ENCODE assay signal across 12 mouse cellular contexts in the genomic region with DNA sequence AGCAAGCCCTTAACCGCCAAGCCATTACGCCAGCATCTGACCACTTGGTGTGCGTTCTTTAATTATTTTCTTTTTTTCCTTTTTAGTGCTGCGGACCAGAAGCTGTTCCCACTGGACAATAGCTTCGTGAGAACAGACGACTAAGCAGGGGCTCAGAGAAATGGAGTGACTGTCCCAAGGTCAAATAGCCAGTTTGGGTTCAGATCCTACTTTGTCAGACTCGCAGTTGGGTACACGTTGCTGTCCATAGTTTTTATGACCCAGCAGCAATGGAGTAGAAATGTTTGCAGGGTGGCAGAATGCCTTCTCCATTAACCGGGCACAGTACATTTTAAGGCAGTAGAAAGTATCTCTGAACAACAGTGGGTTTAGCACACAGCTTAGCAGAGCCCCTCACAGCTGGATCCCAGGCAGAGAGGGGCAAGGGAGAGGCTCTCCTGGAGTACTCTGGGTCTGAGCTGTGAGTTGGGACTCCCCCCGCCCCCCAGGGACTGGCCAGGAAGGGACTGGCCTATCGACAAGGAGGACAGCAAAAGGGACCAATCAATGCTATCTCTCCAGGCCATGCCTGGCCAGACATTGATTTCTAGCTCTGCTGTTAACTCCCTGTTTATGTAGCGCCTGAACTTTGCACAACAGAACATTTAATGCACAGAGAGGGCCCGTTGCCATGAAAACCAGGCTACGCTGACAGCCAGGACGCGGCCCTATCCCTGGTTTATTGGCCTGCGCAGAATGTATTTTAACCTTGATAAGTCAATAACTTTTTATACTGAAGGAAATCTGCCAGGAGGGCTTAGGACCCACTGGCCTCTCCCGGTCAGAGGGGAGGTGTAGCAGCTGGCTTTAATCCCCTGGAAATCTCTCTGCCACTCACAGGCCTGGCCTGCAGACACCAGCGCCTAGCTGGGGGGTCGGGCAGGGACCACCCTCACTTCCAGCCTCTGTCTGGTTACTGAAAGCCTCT. TPM values are rescaled to one million over a fixed set of nuclear protein-coding genes. Genes with fewer than 3 reads are reported as not detected.
DNase-seq lines count a peak whose midpoint lies in the region; ATAC-seq and TF ChIP-seq lines count a peak whose summit lies in the region.
"Had no signal": no experiment of that assay in that cellular context is flagged by ENCODE, and none has a peak within 500 bp of the region (broad histone marks: within the 10 kb centered on the region; RNA-seq: fewer than 3 reads in every experiment).

No protein-coding gene starts in this region.

- peak; percentile 41 for DNase-seq in adrenal gland, postnatal 10 days
- DNase-seq in adrenal gland, adult 8-10 months = no peak
- no peak for DNase-seq in lung, adult 18-20 months
- peak; percentile 90 for DNase-seq in liver, adult 2 months (ENCODE audit: extremely low read depth, low read depth, low spot score)
- DNase-seq in layer of hippocampus, adult 9-11 months = no peak
- DNase-seq in testis, postnatal 10 days (ENCODE audit: low spot score) = no peak
- DNase-seq: cerebellum, postnatal 25 days; kidney, postnatal 25 days; lung, postnatal 36 days had no signal

- H3K36me3 ChIP-seq in lung, embryonic 16.5 days (ENCODE audit: control insufficient read depth, insufficient read depth, low read length) = no peaks in the 10 kb centered on the region
- no peaks in the 10 kb centered on the region for H3K36me3 ChIP-seq in liver, adult 2 months (ENCODE audit: control insufficient read depth, insufficient read depth, low read length)
- H3K36me3 ChIP-seq in stomach, embryonic 14.5 days (ENCODE audit: control insufficient read depth, insufficient read depth, low read length) = no peaks in the 10 kb centered on the region
- H3K36me3 ChIP-seq: heart, embryonic 15.5 days had no signal

- no peak for TF ChIP-seq CTCF in liver, adult 2 months (IDR thresholded peaks at IDR 0.05; ENCODE audit: low read depth, low read length)

- peak; percentile 76 for ATAC-seq in lung, embryonic 16.5 days (ENCODE audit: low read depth)
- peak; percentile 65 for ATAC-seq in stomach, embryonic 14.5 days (ENCODE audit: insufficient number of reproducible peaks, insufficient read depth, low FRiP score, low read depth)

- WGBS in lung, embryonic 16.5 days = 51% methylated on average over 20 of the region's 20 CpGs
- WGBS in liver, adult 2 months = 29% methylated on average over 20 of the region's 20 CpGs
- 39% methylated on average over 20 of the region's 20 CpGs for WGBS in stomach, embryonic 14.5 days

- peaks cover 3% of the 10 kb centered on the region; the same call in 1 of the 2 replicates for H3K9me3 ChIP-seq in lung, embryonic 16.5 days (ENCODE audit: control insufficient read depth, low read length)
- H3K9me3 ChIP-seq in stomach, embryonic 14.5 days (ENCODE audit: control insufficient read depth, low read depth, low read length) = 0 out of 2 replicates have a peak, but pooled peaks cover 3% of the 10 kb centered on the region

- H3K4me1 ChIP-seq in lung, embryonic 16.5 days (replicated peaks; ENCODE audit: control insufficient read depth, insufficient read depth, low read length) = peaks cover 4% of the 10 kb centered on the region; the same call in 1 of the 2 replicates
- peaks cover 26% of the 10 kb centered on the region for H3K4me1 ChIP-seq in liver, adult 2 months (ENCODE audit: control insufficient read depth, insufficient read depth, low read length)
- H3K4me1 ChIP-seq in stomach, embryonic 14.5 days (ENCODE audit: control insufficient read depth, insufficient read depth, low read length) = peaks cover 13% of the 10 kb centered on the region

- H3K4me3 ChIP-seq in lung, embryonic 16.5 days (ENCODE audit: low read length) = no peak overlapping the region
- H3K4me3 ChIP-seq in liver, adult 2 months (ENCODE audit: insufficient read depth, low read depth, low read length) = no peak overlapping the region
- H3K4me3 ChIP-seq in stomach, embryonic 14.5 days (ENCODE audit: low read depth, low read length) = no peak overlapping the region
- H3K4me3 ChIP-seq: heart, embryonic 15.5 days had no signal

- peak overlapping the region; percentile 67 for H3K27ac ChIP-seq in lung, embryonic 16.5 days (ENCODE audit: low read length)
- peak overlapping the region; percentile 87 for H3K27ac ChIP-seq in liver, adult 2 months (replicated peaks; ENCODE audit: insufficient read depth, low read depth, low read length)
- H3K27ac ChIP-seq in stomach, embryonic 14.5 days (ENCODE audit: low read length) = peak overlapping the region; percentile 63
- H3K27ac ChIP-seq: heart, embryonic 15.5 days had no signal

- no peak for TF ChIP-seq POLR2A in liver, adult 2 months (IDR thresholded peaks at IDR 0.05; ENCODE audit: extremely low read depth, insufficient read depth, low read length)

- no peak overlapping the region for H3K4me2 ChIP-seq in lung, embryonic 16.5 days (ENCODE audit: low read depth, low read length)
- no peak overlapping the region for H3K4me2 ChIP-seq in stomach, embryonic 14.5 days (replicated peaks; ENCODE audit: low read depth, low read length)
- H3K4me2 ChIP-seq: heart, embryonic 15.5 days had no signal

- H3K9ac ChIP-seq in lung, embryonic 16.5 days (ENCODE audit: low read length) = no peak overlapping the region
- H3K9ac ChIP-seq in liver, adult 2 months (ENCODE audit: low read depth, low read length) = peak overlapping the region; percentile 20; the same call in 1 of the 2 replicates
- H3K9ac ChIP-seq in stomach, embryonic 14.5 days (replicated peaks; ENCODE audit: low read depth, low read length) = no peak overlapping the region
- H3K9ac ChIP-seq: heart, embryonic 15.5 days had no signal

- H3K79me2 ChIP-seq in liver, adult 2 months (ENCODE audit: control insufficient read depth, insufficient read depth, low read length) = no peaks in the 10 kb centered on the region

- no peaks in the 10 kb centered on the region for H3K27me3 ChIP-seq in lung, embryonic 16.5 days (ENCODE audit: control insufficient read depth, insufficient read depth, low read depth, low read length)
- no peaks in the 10 kb centered on the region for H3K27me3 ChIP-seq in liver, adult 2 months (ENCODE audit: control insufficient read depth, insufficient read depth, low read length)
- H3K27me3 ChIP-seq in stomach, embryonic 14.5 days (ENCODE audit: control insufficient read depth, insufficient read depth, low read length) = no peaks in the 10 kb centered on the region

RNA-seq across cellular contexts. Expression of a gene that starts 9.8 kb away (rescaled TPM):
- 10 to 100 TPM; 29.5 to 56.8 TPM for total RNA-seq in adrenal gland, postnatal 10 days (2021)
- 10 to 100 TPM; 28.1 to 47.2 (median 33.7) TPM for total RNA-seq in adrenal gland, adult 8-10 months (2022)
- polyA plus RNA-seq in lung, embryonic 16.5 days (2015; fragmentation: Nextera tagmentation; extraction: Ambion mirVana) = 2.2 and 2.3 TPM in 2 replicates
- total RNA-seq in liver, adult 2 months (2014; rRNA removed) = 0.09 and 0.60 TPM in 2 replicates
- polyA plus RNA-seq in liver, adult 2 months (2012; rRNA removed) = 1.2 and 1.4 TPM in 2 replicates
- 2.8 and 2.9 TPM in 2 replicates for polyA plus RNA-seq in stomach, embryonic 14.5 days (2014; fragmentation: Nextera tagmentation; extraction: Ambion mirVana)

Comparison
In these comparisons a context has a peak if more than half of its experiments do, and no peak if none do; other contexts are left out.
1. DNase-seq: peak in adrenal gland, postnatal 10 days (single experiment) and liver, adult 2 months (single experiment); none in adrenal gland, adult 8-10 months (single experiment), lung, adult 18-20 months (0 of 2), layer of hippocampus, adult 9-11 months (single experiment) and testis, postnatal 10 days (single experiment).
2. RNA of a gene that starts 9.8 kb away (total RNA-seq): 29.5 to 56.8 TPM in adrenal gland, postnatal 10 days and 28.1 to 47.2 TPM in adrenal gland, adult 8-10 months; 0.09 to 0.60 TPM in liver, adult 2 months; every median in the first group is over 10 times any median in the second.
3. Peak in every context shown above with its lines, with median percentiles within 50 percentile points of each other: H3K27ac ChIP-seq.